Mouse (Mus musculus) gastrocnemius, postnatal 4 days (tissue): Measurements from ENCODE around the gene Dnlz. TPM values are rescaled to one million over a fixed set of nuclear protein-coding genes. Genes with fewer than 3 reads are reported as not detected.

Source experiments
- DNase-seq, 2 experiments: peaks; one replicate each; pipeline ENCODE4 v3.0.0; 2021 to 2022; ENCODE audit warnings: low spot score in 2 of 2, mixed read lengths in 2 of 2
- total RNA-seq, 2 experiments: library from RNA; stranded (reverse); gene quantifications; 2 replicates each; pipeline ENCODE4 v1.2.3; 2021

Gene Dnlz
- total RNA-seq, 2 experiments from 2014 or later, result 18.5 to 21.0 TPM

DNA sequence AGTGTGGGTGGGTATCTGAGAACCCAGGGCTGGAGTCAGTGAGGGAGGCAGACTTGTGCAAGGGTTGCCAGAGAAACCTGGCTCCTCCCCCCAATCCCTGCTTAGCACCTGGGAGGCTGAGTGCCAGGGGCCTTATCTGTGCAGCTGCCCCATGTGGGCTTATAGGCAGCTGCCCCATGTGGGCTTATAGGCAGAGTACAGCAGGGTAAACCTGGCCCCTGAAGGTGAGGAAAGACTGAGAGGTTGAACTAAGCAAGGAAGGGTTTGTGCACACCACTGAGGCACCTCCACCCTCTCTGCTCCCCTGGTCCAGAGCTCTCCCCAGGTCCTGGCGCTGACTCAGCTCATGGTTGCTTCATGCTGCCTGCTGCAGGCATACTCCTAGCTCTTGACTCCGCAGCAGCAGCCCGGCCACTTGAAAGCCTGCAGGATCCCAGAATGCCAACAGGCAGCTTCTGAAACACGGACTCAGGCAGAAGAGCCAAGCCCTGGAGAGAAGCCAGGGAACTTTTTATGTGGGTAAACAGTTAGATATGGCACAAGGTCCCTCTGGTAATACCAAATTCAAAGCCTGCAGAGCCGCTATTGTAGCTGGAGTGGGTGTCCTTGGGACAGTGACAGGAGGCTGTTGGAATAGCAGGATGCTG is 51.6 kb downstream of the Dnlz start:
- no peak for DNase-seq

DNA sequence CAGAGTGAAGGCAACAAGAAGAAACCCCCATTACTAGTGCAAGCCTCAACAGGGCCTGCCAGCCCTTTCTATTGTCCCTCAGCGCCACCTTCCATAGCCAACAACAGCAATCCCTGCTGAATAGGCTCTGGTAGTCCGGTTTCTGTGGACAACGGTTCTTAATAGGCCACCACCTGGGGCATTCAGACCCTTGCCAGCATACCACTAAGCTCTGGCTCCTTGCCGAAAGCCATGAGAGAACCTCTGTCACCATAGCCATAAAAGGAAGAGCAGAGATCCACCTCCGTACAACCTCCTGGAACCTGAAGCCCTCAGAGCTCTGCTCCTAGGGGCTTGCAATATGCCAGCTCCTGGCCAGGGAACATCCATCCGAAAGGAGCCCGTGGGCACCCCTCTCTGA is 52.6 kb downstream of the Dnlz start:
- no peak for DNase-seq

DNA sequence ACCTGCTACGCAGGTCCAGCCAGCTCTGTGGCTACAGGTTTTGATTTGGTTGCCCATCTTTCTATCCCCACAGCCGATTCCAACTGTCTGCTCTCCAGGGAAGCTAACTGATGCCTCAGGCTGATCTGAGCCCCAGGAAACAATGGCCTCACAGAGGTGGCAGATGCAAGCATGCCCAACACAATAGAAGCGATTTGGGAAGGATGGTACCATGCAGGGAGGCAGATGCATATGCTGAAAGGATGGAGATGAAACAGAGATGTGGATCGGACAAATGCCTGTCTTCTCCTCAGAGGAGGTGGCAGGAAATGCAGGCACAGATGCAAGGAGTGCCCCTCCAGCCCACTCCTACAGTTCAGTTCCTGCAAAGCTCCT is 53.1 kb downstream of the Dnlz start:
- no peak for DNase-seq

- no peak for DNase-seq
Measured at GRCm38 (mm10) chr2:26298208-26298855, 53.6 kb downstream of the Dnlz start.

Other genes with a start within 250 kb of the Dnlz start
- 10 to 100 TPM; 10.8 to 11.2 TPM for gene Nacc2, start 228.9 kb downstream of the Dnlz start, total RNA-seq
- gene Lhx3, start 143.8 kb downstream of the Dnlz start, total RNA-seq, result not detected
- gene Qsox2, start 114.6 kb downstream of the Dnlz start, total RNA-seq, result 10 to 100 TPM; 11.2 to 11.4 TPM
- under 1 TPM; 0.10 to 0.15 TPM for gene Ccdc187, start 57.6 kb downstream of the Dnlz start, total RNA-seq
- gene Gpsm1, start 36.6 kb downstream of the Dnlz start, total RNA-seq, result 10 to 100 TPM; 24.1 to 28.1 TPM
- gene Card9, start 8.8 kb upstream of the Dnlz start, total RNA-seq, result 1 to 10 TPM; 1.6 to 1.8 TPM
- gene Snapc4, start 28.5 kb upstream of the Dnlz start, total RNA-seq, result 10 to 100 TPM; 20.6 to 22.2 TPM
- 10 to 100 TPM; 42.7 to 50.2 TPM for gene Entr1, start 37.2 kb upstream of the Dnlz start, total RNA-seq
- gene Pmpca, start 37.2 kb upstream of the Dnlz start, total RNA-seq, result 100 to 1,000 TPM; 123 to 124 TPM
- 10 to 100 TPM; 12.5 to 13.2 TPM for gene Inpp5e, start 57.1 kb upstream of the Dnlz start, total RNA-seq
- gene Sec16a, start 93.1 kb upstream of the Dnlz start, total RNA-seq, result 10 to 100 TPM; 40.9 to 45.4 TPM
- gene Notch1, start 164.6 kb upstream of the Dnlz start, total RNA-seq, result 10 to 100 TPM; 48.4 to 52.9 TPM
- gene Egfl7, start 227.9 kb upstream of the Dnlz start, total RNA-seq, result 100 to 1,000 TPM; 132 to 141 TPM
- not detected for gene Gm20532, start 234.5 kb upstream of the Dnlz start, total RNA-seq